Mouse (Mus musculus) liver, postnatal 0 days (tissue): Measurements from ENCODE around the gene Thsd4.
A peak's percentile ranks its signal among the peaks of the same experiment; 100 is the strongest.

Experiments used
- CTCF ChIP-seq: sonication (generic); IDR thresholded peaks from 2 replicates; pipeline ENCODE4 v1.5.1; 2016; ENCODE audit warnings: antibody characterized with exemption, low read depth
- EP300 ChIP-seq: IDR thresholded peaks from 2 replicates; pipeline ENCODE4 v1.6.1; 2016; ENCODE audit warnings: antibody characterized with exemption, low read depth, mild to moderate bottlenecking

GRCm38 (mm10) chr9:60521806-60522264 is at the start of gene Thsd4:
- TF ChIP-seq CTCF (peak; percentile 72), EP300 (no peak)
